Mouse (Mus musculus) liver, adult 2 months (tissue): ENCODE data around the gene Bud13.

Experiments
- CTCF ChIP-seq: fragments of 200-500 bp; IDR thresholded peaks from 2 replicates; pipeline ENCODE4 v1.5.1; 2011; ENCODE audit warnings: low read depth, low read length, control low read depth
- POLR2A ChIP-seq: fragments of 200-500 bp; IDR thresholded peaks from 2 replicates; pipeline ENCODE4 v1.6.1; 2011; ENCODE audit warnings: low read length, control low read depth; ENCODE audit not compliant: insufficient read depth; ENCODE audit errors: extremely low read depth

GRCm38 (mm10) chr9:46241818-46242217 is 41.0 kb upstream of the Bud13 start:
- TF ChIP-seq CTCF: no peak
- TF ChIP-seq POLR2A: no peak
